Mouse (Mus musculus) right cerebral cortex, adult 18-20 months (tissue): ENCODE results near the gene Paqr5.
A peak's percentile ranks its signal among the peaks of the same experiment; 100 is the strongest.

Experiments
- DNase-seq: peaks from one replicate; pipeline ENCODE4 v3.0.0; 2022; ENCODE audit warnings: mixed read lengths

Paqr5 gene

DNA sequence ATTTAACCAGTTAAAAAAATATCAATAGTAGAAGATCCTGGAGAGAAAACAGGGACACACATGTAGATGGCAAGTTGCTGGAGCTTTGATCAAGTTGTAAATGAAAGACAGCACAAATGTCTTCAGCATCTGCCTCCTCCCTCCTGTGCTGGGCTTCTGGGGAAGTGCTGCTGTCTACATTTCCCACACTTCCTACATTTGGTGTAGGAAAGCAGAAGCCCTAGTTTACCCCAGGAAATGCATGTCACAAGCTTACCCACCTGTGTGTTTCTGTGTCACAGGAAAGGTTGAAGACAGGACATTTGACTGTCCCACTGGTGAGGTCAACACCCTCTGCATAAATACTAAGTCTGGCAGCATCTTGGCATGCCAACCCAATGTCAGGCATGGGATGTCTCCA is 71.9 kb downstream of the Paqr5 start:
- no peak for DNase-seq

DNA sequence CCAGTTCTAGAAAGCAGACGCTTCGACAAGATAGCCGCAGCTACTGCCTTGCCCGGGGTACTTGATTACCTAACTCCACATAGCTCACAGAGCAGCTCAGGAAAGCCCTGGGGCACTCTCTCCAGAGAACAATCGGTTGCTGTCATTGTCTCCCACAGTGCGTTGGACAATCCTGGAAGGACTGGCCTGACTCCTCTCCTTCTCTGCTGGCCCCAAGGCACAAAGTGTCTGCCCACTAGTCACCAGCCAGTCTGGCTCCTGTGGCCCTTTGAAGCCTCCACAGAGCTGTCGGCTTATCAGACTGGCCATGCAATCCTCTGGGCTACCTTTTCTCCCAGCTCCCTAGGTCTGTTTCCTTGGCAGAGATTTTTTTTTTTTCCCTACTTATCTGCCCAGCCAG is 74.4 kb downstream of the Paqr5 start:
- no peak for DNase-seq

DNA sequence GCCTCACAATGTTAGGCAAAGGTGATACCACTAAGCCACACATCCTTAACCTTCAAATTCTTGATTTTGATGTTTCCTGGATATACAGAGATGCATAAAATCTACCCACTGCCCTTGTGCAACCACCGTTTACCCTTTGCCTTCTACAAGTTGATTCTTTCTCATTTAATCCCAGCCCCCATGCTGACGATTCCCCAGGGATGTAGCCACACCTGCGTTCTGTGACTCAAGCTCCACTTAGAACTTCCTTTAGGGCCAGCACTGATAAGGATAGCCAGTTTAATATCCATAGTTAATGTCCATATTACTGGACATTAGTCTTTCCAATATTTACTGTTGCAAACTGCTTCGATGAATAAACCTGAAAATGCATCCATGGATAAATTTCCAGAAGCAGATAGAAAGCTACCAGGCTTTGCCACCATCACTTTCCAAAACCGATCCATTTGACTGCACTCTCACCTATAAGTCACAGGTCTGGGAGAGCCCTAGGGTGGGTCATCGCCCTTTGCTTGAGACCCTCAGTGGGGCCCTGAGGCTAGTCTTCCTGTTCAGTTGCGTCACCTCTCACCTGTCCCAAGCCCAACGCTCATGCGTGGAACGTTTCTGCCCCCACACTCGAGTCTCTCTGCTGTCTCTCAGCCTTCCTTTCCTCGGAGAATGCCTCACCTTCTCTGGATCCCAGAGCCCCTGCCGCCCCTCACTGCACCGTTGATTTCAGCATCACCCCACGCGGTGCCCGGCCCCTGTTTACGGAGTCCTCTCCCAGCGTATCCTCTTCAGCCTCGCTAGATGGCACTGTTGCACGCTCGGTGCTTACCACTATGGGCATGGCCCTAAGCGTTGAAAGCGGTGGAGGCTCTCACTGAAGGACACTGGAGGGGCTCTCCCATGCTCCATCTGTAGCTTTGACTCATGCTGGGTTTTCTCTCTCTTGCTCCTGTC is 79.0 kb downstream of the Paqr5 start:
- DNase-seq = peak; percentile 74

DNA sequence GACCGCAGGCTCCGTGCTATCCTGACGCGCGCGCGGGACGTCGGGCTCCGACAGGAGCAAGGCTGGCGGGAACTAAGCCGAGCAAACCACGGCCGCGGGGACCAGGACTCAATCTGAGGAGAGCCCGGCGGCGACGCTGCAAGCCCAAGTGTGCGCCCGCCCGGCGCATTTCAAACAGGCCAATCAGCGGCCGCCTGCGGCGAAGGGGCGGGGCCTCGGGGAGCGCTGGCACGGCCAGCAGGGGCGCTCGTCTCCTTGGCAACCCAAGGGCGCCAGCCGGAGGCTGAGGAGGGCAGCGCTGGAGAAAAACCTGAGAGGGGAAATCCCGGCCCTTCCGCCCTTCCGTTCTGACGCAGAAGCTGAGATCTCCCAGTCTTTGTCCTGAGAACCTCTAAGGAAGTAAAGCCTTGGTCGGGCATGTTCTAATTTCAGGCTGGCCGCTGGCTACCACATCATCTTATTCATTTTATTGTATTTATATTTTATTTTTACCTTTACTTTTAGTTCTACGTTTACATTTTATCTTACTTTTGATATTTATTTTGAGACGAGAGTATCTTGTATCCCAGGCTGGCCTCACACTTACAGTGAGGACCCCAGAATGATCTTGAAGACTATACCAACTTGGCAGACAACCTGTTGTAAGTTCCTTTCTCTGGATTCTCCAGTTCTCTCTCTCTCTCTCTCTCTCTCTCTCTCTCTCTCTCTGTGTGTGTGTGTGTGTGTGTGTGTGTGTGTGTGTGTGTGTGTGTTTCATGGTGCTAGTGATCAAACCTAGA is 79.8 kb downstream of the Paqr5 start, which contains the start of gene Kif23:
Kif23 (minus strand) TSS at position 152 of the 779 bp plus-strand sequence.
- DNase-seq = peak; percentile 94

DNA sequence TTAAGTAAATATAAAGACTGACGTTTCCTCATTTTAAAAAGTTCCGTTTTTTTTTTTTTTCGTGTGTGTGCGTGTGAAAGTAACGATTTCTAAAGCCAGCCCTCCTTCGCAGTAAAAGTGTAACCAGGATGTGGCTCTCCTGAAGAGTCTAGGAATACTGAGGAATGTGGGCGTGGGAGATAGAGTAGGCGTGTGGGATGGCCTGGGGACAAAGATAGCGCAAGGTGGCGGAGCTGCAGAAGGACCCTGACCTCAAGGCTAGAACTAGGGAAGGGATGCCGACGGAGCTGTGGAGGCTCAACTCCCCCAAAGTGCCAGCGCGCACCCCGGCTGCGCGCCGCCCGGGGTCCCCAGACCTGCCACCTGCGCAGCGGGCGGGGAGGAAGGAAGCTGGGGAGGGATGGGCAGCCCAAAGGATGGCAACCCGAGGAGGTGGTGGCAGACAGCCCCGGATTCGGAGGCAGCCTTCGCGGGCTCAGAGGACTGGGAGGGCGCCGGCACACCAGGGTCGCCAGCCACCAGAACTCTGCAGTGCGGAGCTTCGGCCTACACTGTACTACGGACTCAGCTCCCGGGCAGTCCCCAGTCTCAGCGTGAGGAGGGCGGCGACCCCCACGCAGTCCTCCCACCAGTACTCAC is 80.6 kb downstream of the Paqr5 start:
- peak; percentile 14 for DNase-seq

DNA sequence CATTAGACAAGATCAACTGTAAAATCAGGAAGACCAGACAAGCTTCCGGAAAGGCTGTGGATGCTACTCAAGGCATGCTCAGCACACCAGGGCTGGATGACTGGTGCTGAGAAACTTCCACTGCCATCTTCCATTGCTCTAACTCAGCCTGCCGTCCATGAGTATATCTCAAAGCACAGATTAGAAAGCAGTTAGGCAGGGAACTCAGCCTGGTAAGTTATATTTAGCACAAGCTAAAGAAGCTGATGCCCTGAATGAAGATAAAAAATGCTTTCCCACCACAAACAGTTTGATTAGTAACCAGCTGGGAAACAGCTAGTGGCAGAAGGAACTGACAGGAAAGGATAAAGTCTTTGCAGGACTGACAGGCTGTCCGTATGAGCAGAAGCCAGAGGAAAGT is 85.6 kb downstream of the Paqr5 start:
- no peak for DNase-seq

DNA sequence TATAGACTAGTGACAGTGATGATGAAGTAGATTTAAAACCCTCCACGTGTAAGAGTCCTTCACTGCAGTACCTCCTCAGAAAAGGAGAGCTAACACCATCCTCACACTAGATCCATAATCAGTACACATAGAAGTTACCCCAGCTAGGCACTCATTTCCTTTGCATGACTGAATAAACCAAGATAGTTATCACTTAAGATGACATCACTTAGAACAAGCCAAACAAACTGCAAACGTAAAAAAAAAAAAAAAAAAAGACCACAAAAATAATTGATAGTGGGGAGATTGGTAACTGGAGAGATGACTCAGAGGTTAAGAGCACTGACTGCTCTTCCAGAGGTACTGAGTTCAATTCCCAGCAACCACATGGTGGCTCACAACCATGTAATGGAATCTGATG is 93.3 kb downstream of the Paqr5 start:
- DNase-seq = no peak

DNA sequence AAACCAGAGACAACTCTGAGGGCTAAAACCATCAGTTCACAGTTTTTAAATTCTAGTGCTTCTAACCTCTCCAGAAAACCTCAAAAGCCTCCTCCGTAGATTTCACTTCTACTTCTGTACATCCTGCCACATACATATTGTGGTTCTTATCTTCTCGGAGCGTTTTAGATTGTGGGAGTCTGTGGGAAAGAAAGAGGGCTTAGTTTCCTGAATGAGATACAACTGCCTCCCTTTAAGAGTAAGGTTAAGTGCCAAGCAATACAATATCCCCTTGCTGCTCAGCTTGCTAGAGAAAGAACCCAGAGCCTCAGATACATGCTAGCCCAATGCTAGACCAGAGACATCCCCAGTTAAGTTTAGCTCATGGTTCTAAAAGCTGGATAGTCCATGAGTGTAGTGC is 94.6 kb downstream of the Paqr5 start:
- DNase-seq = no peak

DNA sequence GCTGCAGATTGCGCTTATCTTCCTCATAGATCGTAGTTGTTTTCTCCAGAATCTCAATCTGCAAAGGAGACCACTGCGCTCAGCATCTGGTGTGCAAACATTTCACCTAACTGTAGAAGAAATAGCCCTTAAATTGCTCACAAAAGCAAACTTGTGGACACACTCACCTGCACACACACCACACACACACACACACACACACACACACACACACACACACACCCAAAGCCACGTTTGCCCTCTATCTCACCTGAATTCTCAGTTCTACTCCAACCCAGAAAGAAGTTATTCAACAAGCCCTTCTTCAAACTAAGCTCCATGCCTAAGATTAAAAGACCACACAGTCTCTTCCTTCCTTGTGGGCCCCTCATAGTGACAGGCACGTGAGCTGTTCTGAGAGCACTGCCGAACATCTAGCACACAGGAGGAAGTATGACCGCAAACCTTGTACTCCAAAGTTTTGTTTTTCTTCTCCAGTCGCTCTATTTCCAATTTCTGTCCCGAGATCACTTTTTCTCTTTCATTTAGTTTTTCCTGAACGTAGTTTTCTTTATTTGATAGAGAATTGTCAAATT is 101.5 kb downstream of the Paqr5 start:
- no peak for DNase-seq

DNA sequence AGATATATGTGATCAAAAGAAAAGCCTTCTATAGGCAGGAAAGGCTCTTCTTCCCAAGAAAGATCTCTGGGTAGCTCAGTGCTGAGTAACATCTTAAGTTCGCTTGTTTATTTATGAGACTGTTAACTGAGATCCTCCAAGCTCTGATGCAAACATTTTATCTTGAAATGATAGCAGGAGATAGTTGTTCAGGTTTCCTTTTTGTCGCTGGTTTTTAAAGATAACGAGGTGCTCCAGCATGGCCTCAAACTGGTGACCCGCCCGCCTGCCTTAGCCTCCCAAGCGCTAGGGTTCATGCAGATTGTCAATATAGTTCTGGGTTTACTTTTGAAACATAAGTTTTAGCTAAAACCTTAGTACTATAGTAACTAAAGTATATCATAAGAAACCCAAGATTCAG is 106.3 kb downstream of the Paqr5 start:
- DNase-seq = no peak

DNA sequence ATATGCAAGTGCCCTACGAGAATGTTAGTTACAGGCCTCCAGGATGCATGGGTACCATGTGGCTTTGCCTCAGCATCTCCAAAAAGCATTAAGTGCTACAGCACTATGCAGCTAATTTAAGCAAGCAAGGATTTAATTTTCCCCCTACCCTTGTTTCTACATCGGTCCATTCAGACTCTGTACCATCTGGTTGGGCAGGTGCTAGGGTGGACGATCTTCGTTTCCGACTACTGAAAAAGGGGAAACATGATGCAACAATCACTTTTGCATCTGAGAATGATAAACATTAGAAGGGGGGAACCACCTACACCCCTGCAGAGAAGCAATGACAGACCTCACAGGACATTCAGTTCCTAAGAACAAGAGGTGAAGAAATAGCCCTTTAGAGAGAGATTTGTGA is 107.2 kb downstream of the Paqr5 start:
- no peak for DNase-seq

DNA sequence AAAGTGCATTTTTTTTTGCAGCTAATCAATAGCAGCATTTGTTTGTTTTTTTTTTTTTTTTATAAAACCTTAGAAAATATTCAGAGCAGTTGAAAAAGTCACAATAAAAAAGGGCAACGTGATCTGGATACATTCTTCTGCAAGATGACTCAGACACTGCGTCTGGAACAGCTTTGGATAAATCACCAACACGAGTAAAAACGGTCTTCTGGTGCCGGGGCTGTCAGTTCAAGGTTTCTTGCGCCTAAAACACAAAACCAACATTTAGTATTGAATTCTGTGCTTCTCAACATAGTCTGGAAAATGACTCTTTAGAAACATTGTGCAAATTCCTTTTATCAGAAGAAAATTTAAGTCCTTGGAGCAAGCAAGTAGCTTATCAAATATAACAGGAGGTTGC is 109.2 kb downstream of the Paqr5 start:
- DNase-seq = no peak

DNA sequence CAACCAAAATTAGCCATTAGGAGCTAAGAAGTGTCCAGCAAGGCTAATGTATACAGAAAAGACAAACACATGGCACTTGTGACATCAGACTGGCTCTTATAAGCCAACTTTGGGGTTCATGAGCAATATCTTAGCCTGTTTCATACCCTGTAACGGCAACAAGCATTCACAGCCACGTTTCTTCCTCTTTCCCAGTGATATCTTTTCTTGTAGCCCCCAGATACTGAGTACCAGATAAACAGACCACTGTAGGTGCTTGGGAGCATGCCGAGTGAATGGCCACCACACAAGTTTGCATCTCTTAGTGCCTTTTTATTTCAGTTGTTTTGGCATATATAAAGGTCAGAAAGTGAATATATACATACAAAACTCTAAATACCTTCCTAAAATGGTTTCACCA is 109.7 kb downstream of the Paqr5 start:
- no peak for DNase-seq

DNA sequence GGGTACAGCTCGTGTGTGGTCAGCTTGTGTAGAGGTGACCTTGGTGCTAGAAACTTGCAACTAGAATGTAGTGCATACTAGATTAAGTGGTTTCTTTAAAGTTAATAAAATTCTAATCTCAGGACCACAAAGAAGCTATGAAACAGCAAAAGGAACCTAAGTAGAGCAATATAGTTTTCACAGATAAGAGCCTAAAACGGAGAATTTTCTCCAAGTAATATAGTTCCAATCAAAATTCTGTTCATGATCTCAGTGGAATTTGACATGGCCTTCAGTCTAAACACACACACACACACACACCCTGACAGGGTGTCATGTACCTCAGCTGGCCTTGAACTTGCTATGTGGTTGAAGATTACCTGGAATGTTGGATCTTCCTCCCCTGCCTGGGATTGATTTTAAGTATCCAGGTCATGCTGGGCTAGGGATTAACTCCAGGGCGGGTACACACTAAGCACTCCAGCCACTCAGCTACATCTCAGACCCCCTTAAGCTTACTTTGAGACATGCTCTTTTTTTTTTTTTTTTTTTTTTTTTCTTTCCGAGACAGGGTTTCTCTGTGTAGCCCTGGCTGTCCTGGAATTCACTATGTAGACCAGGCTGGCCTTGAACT is 111.2 kb downstream of the Paqr5 start:
- no peak for DNase-seq

DNA sequence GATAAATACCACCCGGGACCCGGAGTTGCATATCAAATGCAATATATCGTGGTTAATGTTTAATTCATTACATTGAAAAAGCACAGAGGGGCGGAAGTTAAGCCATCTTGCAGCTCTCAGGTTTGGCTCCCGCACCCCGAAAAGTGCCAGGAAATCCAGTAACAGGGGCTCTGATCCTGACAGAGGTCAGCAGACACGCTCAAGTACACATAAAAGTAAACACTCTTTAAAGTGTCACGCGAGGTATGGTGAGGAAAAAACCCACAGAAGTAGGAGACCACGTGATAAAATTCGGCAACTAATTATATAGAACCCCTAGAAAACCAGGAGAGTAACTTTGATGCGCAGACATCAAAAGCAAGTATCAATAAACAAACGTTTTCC is 111.7 kb downstream of the Paqr5 start:
- no peak for DNase-seq

DNA sequence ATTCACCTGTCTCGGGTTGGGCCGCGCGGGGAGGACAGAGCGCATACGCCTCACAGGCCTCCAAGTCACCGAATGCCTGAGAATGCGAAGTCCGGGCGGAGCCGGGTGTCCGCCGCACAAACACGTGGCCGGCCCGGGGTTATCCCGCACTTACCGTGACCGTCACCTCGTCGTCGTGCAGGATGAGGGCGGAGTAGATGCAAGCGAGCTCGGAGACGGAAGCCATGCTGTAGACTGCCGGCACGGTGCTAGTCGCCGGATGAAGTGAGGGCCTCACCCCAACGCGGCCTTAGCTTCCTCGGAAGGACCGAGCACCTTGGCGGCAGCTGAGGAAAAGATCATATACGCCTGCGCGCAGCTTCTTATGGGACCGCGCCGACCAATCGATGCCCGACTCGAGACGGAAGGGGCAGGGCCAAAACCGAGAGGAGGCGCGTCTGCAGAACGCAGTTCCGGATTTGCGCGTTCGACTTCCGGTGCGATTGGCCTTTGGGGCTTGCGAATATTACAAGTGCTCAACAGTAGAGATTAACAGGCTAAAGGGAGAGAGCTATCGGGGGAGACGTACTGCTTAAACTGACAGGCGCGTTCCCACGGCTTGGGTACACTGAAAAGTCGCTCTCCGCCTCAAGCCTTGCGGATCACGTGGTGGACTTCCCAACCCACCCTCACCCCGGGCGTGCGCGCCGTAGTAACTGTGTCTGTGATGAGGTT is 112.3 kb downstream of the Paqr5 start, which contains the start of gene Rplp1:
Rplp1 (minus strand) TSS at position 340 of the 714 bp plus-strand sequence.
- DNase-seq = peak; percentile 97

DNA sequence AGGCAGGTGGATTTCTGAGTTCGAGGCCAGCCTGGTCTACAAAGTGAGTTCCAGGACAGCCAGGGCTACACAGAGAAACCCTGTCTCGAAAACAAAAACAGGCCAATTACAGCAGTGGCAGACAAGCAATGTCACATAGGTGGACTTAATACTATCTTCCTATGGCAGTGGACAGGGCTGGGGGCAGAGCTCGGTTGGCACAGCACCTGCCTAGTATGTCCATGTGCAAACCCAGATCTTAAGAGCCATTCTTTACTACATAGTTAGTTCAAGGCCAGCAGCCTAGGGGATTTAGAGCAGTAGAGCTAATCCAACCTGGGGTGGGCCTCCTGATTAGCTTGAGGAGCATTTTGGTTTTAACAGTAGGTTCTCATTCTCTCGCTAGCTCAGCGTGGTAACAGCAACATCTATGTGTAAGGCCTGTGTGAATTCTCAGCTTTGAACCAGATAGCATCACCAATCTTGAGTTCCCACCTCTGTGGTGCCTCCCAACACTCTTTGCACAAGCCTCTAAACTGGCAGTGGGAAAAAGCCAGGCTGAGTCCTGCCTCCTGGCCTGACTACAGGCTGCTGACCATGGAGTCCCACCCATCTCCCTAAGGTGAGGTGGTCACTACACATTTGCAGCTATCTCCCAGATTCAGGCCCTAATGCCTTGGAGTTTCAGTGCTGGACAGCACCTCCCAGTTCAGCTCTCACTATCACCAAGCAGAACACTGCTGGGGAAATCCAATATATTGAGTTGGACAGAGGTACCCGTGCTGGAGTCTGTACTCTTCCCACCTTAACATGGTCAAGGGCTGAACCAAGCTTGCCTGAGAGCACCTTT is 115.1 kb downstream of the Paqr5 start:
- DNase-seq = no peak

DNA sequence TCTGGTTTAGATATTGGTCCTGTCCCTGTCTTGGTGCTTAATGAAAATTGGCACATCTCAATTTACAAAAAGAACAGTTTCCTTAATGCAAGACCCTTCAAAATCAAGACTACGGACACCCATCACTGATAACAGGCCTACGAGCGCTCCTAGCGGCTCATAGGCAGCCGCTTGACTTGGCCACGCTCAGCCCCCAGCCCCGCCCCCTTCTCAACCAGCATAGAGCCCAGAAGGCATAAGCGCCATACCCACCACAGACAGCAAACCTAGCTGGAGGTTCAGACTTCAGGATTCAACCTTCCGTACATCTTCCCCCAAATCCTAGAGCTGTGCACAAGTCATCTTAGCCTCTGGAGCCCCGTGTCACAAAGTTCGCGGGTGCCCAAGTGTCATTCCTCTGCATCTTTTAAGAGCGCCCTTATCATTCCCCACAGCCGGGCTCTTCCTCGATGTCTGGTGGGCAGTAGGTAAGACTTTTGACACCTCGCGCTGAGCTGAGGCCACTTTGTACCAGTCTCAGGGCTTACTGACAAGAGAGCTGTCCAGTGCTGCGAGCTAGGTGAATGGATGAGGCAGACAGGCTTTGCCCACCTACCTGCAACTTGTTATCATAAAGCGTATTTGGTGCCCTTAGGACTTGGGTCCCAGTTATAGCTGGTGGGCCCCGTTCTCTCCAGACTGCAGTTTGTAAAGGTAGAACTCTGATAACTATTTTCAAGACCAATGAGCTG is 116.0 kb downstream of the Paqr5 start:
- DNase-seq = no peak

DNA sequence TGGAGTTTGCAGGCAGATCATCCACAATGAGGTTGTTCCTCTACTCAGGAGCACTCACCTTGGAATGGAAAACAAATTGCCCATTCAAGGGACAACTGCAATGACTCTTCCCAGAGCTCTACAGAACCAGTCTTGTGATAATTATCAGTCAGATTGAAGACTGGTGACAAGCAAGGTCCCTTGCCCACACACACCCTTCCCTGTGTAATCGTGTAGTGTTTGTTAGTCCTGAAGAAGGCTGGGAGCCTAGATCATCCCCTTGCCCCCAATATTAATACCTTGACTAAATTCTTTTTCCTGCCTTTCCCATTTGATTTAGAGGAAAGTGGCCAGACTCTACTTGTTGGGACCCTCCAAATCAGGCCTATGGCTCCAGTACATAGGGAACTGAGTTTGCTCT is 117.0 kb downstream of the Paqr5 start:
- no peak for DNase-seq

DNA sequence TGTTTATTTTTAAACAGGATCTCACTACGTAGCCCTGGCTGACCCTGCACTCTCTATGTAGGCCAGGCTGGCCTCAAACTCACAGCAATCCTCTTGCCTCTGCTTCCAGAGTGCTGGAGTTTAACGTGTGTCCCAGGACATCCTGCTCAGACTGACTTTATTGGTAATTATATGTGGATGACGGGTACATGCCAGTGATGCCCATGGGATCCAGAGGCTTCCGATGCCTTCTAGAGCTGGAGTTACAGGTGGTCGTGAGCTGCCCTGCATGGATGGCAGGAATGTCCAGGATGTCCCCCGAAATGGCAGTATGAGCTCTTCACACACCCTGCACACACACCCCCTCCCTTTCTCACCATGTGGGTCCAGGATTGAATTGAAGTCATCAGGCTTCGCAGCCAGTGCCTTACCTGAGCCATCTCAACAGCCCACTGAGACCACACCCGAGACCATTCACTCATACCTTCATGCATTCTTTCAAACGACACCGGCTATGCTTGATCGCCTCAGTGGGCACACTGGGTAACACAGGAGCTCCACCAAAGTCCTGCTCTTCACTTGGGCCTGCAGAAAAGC is 117.7 kb downstream of the Paqr5 start:
- DNase-seq = no peak
